Mouse (Mus musculus): ENCODE results near the gene Higd2a. TPM values are rescaled to one million over a fixed set of nuclear protein-coding genes. Genes with fewer than 3 reads are reported as not detected.

The Higd2a gene
- total and polyA plus RNA-seq, 3 experiments, result 51.6 to 106 (median 86.0) TPM

DNA sequence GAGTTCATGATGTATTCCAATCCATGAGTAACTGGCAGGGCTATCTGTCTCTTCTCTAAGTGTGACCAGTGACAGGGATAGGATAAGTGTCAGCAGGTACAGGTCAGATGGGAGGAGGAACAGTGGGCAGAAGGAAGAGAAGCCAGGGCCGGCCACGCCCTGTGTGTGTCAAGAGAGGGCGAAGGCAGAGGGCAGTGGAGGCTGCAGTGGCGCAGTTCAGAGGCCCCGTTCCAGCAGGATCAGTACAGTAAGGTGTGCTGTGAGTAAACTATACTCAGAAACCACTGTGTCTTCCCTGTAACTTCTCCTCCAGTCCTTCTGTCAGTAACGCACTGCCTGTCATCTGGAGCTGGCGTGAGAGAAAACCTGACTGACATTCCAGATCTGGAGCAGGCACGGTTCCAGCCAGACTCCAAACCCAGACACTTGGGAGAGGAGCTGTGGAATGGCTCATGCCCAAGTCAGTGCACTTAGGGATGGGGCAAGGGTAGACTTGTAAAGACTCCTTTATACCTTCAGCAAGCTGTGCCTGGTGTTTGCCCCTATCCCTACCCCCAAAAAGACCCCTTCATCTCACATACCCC, 6.2 kb downstream of the Higd2a start:
- in situ Hi-C loops (cut with MboI; ENCODE audit: low pct_ligation_motif_present, low pct_unique_long_range_greater_than_20kb, low sequenced_read_pairs), result no loop called here
- dilution Hi-C loops (cut with MboI; ENCODE audit: extremely low pct_ligation_motif_present, extremely low pct_unique_long_range_greater_than_20kb, low sequenced_read_pairs), result no loop called here

DNA sequence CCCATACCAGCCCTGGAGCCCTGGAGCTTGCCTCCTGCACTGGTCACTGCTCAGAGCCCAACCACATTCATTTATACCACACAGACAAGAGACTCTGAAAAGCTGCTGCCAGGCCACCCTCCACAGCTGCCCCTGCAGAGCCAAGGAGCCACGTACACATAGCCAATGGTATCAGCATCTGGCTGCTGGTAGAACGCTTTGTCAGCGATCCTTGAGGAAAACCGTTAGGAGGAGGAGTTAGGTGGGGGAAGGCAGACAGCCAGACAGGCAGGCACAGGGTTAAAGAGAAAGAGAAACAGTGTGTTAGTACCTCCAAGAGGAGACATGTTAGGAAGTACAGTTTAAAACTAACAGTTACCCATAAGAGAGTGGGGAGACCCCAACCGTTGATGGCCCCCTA, 6.9 kb downstream of the Higd2a start:
- Histone ChIP-seq H3K27me3 (replicated peaks) (no peaks in the 10 kb centered on the region), H3K27ac (ENCODE audit: insufficient read depth, low read depth) (no peak overlapping the region), H3K4me2 (ENCODE audit: insufficient read depth, low read depth, poor library complexity, severe bottlenecking) (no peak overlapping the region), H3K4me3 (replicated peaks in 1 of 3; ENCODE audit: low read depth in 2 of 3, low read length in 2 of 3, poor library complexity in 1 of 3) (no peak overlapping the region), H3K36me3 (replicated peaks in 1 of 2; ENCODE audit: control insufficient read depth in 1 of 2, insufficient read depth in 1 of 2, low read length in 1 of 2) (peaks cover 11 to 81% of the 10 kb centered on the region in 2 experiments), H3K9me3 (replicated peaks; ENCODE audit: low read length) (no peaks in the 10 kb centered on the region), H3K4me1 (ENCODE audit: control insufficient read depth in 1 of 2, insufficient read depth in 2 of 2) (peaks cover 0 to 3% of the 10 kb centered on the region in 2 experiments; a peak in 2 of 4 replicates), H3K79me2 (replicated peaks; ENCODE audit: control insufficient read depth, extremely low read depth, insufficient read depth, poor library complexity, severe bottlenecking) (no peaks in the 10 kb centered on the region), H3K9ac (ENCODE audit: insufficient read depth, low read depth) (no peak overlapping the region)
- no peak for DNase-seq (ENCODE audit: extremely low read depth)
- no peak for TF ChIP-seq ZNF384 (IDR thresholded peaks at IDR 0.05; ENCODE audit: low read depth, low read length)
- no peak for TF ChIP-seq UBTF (IDR thresholded peaks at IDR 0.05; ENCODE audit: low read depth, low read length)
- no peak for TF ChIP-seq GABPA (IDR thresholded peaks at IDR 0.05; ENCODE audit: insufficient replicate concordance, low read depth, low read length)
- no peak for TF ChIP-seq JUND (conservative IDR thresholded peaks at IDR 0.05; ENCODE audit: low read depth, low read length)
- no peak for TF ChIP-seq POLR2AphosphoS2 (IDR thresholded peaks at IDR 0.05; ENCODE audit: low read depth, low read length)
- TF ChIP-seq EP300 (IDR thresholded peaks at IDR 0.05; ENCODE audit: low read length), result no peak
- TF ChIP-seq ZKSCAN1 (IDR thresholded peaks at IDR 0.05; ENCODE audit: borderline replicate concordance, low read depth, low read length), result no peak
- TF ChIP-seq MEF2A (IDR thresholded peaks at IDR 0.05; ENCODE audit: borderline replicate concordance, low read depth, low read length), result no peak
- no peak for TF ChIP-seq MXI1 (IDR thresholded peaks at IDR 0.05; ENCODE audit: low read depth, low read length)
- TF ChIP-seq ZC3H11A (IDR thresholded peaks at IDR 0.05; ENCODE audit: low read depth, low read length), result no peak
- no peak for TF ChIP-seq USF1 (IDR thresholded peaks at IDR 0.05; ENCODE audit: low read depth, low read length)
- no peak for TF ChIP-seq MYC (IDR thresholded peaks at IDR 0.05; ENCODE audit: low read depth, low read length)
- TF ChIP-seq CTCF (conservative IDR thresholded peaks at IDR 0.05 in 1 of 2, IDR thresholded peaks at IDR 0.05 in 1 of 2; ENCODE audit: low read depth in 2 of 2, low read length in 2 of 2), result no peak
- TF ChIP-seq BHLHE40 (IDR thresholded peaks at IDR 0.05; ENCODE audit: low read depth, low read length), result no peak
- no peak for TF ChIP-seq USF2 (conservative IDR thresholded peaks at IDR 0.05; ENCODE audit: low read depth, low read length)
- in situ Hi-C loops (cut with MboI; ENCODE audit: low pct_ligation_motif_present, low pct_unique_long_range_greater_than_20kb, low sequenced_read_pairs) (no loop called here), dilution Hi-C loops (cut with MboI; ENCODE audit: extremely low pct_ligation_motif_present, extremely low pct_unique_long_range_greater_than_20kb, low sequenced_read_pairs) (no loop called here)

More for the DNA sequence above, 6.2 kb downstream of the Higd2a start:
- Histone ChIP-seq H3K9ac (ENCODE audit: insufficient read depth, low read depth) (no peak overlapping the region), H3K9me3 (replicated peaks; ENCODE audit: low read length) (no peaks in the 10 kb centered on the region), H3K79me2 (replicated peaks; ENCODE audit: control insufficient read depth, extremely low read depth, insufficient read depth, poor library complexity, severe bottlenecking) (peaks cover 5% of the 10 kb centered on the region; the same call in 1 of the 2 replicates), H3K4me2 (ENCODE audit: insufficient read depth, low read depth, poor library complexity, severe bottlenecking) (no peak overlapping the region), H3K4me1 (ENCODE audit: control insufficient read depth in 1 of 2, insufficient read depth in 2 of 2) (peaks cover 2 to 9% of the 10 kb centered on the region in 2 experiments; a peak in 3 of 4 replicates), H3K4me3 (replicated peaks in 1 of 3; ENCODE audit: low read depth in 2 of 3, low read length in 2 of 3, poor library complexity in 1 of 3) (no peak overlapping the region), H3K36me3 (replicated peaks in 1 of 2; ENCODE audit: control insufficient read depth in 1 of 2, insufficient read depth in 1 of 2, low read length in 1 of 2) (peaks cover 11 to 83% of the 10 kb centered on the region in 2 experiments), H3K27me3 (replicated peaks) (no peaks in the 10 kb centered on the region), H3K27ac (ENCODE audit: insufficient read depth, low read depth) (no peak overlapping the region)
- TF ChIP-seq IRF4 (IDR thresholded peaks at IDR 0.05; ENCODE audit: low read depth, low read length) (no peak), RCOR1 (conservative IDR thresholded peaks at IDR 0.05; ENCODE audit: low read depth, low read length) (no peak), MAX (IDR thresholded peaks at IDR 0.05; ENCODE audit: low read length) (no peak), JUND (conservative IDR thresholded peaks at IDR 0.05; ENCODE audit: low read depth, low read length) (no peak), GABPA (IDR thresholded peaks at IDR 0.05; ENCODE audit: insufficient replicate concordance, low read depth, low read length) (no peak), JUN (IDR thresholded peaks at IDR 0.05; ENCODE audit: insufficient read depth, low read depth, low read length) (no peak), MXI1 (IDR thresholded peaks at IDR 0.05; ENCODE audit: low read depth, low read length) (no peak), USF2 (conservative IDR thresholded peaks at IDR 0.05; ENCODE audit: low read depth, low read length) (no peak), CHD1 (IDR thresholded peaks at IDR 0.05; ENCODE audit: low read depth, low read length) (no peak), EP300 (IDR thresholded peaks at IDR 0.05; ENCODE audit: low read length) (no peak)
- no peak for DNase-seq (ENCODE audit: extremely low read depth)

Measured in CH12.LX (cell line).